Mouse (Mus musculus) liver, adult 2 months (tissue): ENCODE measurements around the gene Ttc39d. TPM values are rescaled to one million over a fixed set of nuclear protein-coding genes. Genes with fewer than 3 reads are reported as not detected.

Source experiments
- DNase-seq: peaks from one replicate; pipeline ENCODE4 v3.0.0-alpha.2; 2011; ENCODE audit warnings: low read depth, low spot score; ENCODE audit errors: extremely low read depth
- H3K27ac ChIP-seq: fragments of 200-500 bp; replicated peaks from 2 replicates; pipeline ENCODE4 v1.5.1; 2012; ENCODE audit warnings: low read depth, mild to moderate bottlenecking, control low read depth, inconsistent platforms, low read length; ENCODE audit not compliant: insufficient read depth
- H3K27me3 ChIP-seq: fragments of 200-500 bp; 2 replicates; pipeline ENCODE4 v1.6.1; 2012; ENCODE audit warnings: mild to moderate bottlenecking, moderate library complexity, low read length, inconsistent platforms; ENCODE audit not compliant: control insufficient read depth, insufficient read depth
- H3K36me3 ChIP-seq: fragments of 200-500 bp; 2 replicates; pipeline ENCODE4 v1.6.1; 2012; ENCODE audit warnings: low read length, inconsistent platforms; ENCODE audit not compliant: control insufficient read depth, insufficient read depth
- H3K4me1 ChIP-seq: fragments of 200-500 bp; 2 replicates; pipeline ENCODE4 v1.6.1; 2011; ENCODE audit warnings: low read length; ENCODE audit not compliant: control insufficient read depth, insufficient read depth
- H3K4me3 ChIP-seq: fragments of 200-500 bp; 2 replicates; pipeline ENCODE4 v1.5.1; 2011; ENCODE audit warnings: low read depth, mild to moderate bottlenecking, control low read depth, low read length, moderate library complexity; ENCODE audit not compliant: insufficient read depth
- H3K79me2 ChIP-seq: fragments of 200-500 bp; 2 replicates; pipeline ENCODE4 v1.6.1; 2012; ENCODE audit warnings: inconsistent platforms, mild to moderate bottlenecking, low read length, moderate library complexity; ENCODE audit not compliant: control insufficient read depth, insufficient read depth
- H3K9ac ChIP-seq: fragments of 200-500 bp; 2 replicates; pipeline ENCODE4 v1.6.1; 2012; ENCODE audit warnings: low read depth, mild to moderate bottlenecking, control low read depth, inconsistent platforms, low read length
- CTCF ChIP-seq: fragments of 200-500 bp; IDR thresholded peaks from 2 replicates; pipeline ENCODE4 v1.5.1; 2011; ENCODE audit warnings: low read depth, low read length, control low read depth
- POLR2A ChIP-seq: fragments of 200-500 bp; IDR thresholded peaks from 2 replicates; pipeline ENCODE4 v1.6.1; 2011; ENCODE audit warnings: low read length, control low read depth; ENCODE audit not compliant: insufficient read depth; ENCODE audit errors: extremely low read depth
- WGBS: fragments of 180-500 bp; shearing (Covaris S2); methylation state at CpG from one replicate; pipeline ENCODE4 v1.1.7; 2018; 5-methylcytosine and 5-hydroxymethylcytosine counted together
- polyA plus RNA-seq: library from polyadenylated mRNA; depleted of rRNA; stranded (reverse); fragments of >200 nt; gene quantifications from 2 replicates; pipeline ENCODE4 v1.2.3, GENCODE M21; 2012; rRNA removed
- total RNA-seq: library from RNA; depleted of rRNA; stranded (reverse); fragments of >200 nt; gene quantifications from 2 replicates; pipeline ENCODE4 v1.2.3, GENCODE M21; 2014; rRNA removed

Ttc39d gene
- not detected in 2 replicates for total RNA-seq
- not detected in 2 replicates for polyA plus RNA-seq

- DNase-seq = peak; percentile 92
- WGBS = under 1% methylated on average over 91 of the region's 95 CpGs
Observed at GRCm38 (mm10) chr17:80206671-80207581, at the start of gene Ttc39d, which contains the start of gene Srsf7. Gene Ttc39d (plus strand): TSS chr17:80207460. Gene Srsf7 (minus strand): TSS chr17:80207307.

DNA sequence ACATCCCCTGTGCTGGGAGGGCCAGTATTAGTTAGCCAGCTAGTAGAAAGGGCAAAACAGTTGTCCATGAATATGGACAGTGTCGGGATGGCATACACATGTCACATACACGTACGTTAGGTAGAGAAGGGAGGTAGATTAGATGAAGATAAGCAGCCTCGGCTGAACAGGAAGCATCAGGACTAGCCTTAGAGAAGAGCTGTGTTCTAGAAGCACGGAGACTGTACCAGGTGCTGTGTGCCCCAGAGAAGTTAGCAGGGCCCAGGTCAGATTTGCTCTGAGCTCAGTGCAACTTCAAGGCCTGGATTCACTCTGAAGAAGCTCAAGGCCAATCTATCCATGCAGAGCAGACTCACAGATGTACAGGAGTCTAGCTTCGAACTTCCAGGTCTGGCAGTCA lies 49.8 kb upstream of the Ttc39d start:
- H3K36me3 ChIP-seq = peaks cover 4% of the 10 kb centered on the region; the same call in 1 of the 2 replicates
- 92% methylated on average over 6 of the region's 6 CpGs for WGBS
- H3K27me3 ChIP-seq = no peaks in the 10 kb centered on the region
- no peak overlapping the region for H3K9ac ChIP-seq
- H3K79me2 ChIP-seq = peaks cover 12% of the 10 kb centered on the region; the same call in 1 of the 2 replicates
- no peak overlapping the region for H3K4me3 ChIP-seq
- peaks cover 8% of the 10 kb centered on the region; the same call in 1 of the 2 replicates for H3K4me1 ChIP-seq
- DNase-seq = no peak
- TF ChIP-seq CTCF = no peak
- no peak for TF ChIP-seq POLR2A
- H3K27ac ChIP-seq = no peak overlapping the region

More at GRCm38 (mm10) chr17:80206671-80207581, at the start of gene Ttc39d, which contains the start of gene Srsf7:
- H3K4me1 ChIP-seq = peaks cover 4% of the 10 kb centered on the region; the same call in 1 of the 2 replicates
- peak; percentile 100 for TF ChIP-seq POLR2A
- no peak for TF ChIP-seq CTCF
- peak within 1 kb of the TSS; percentile 96 for H3K9ac ChIP-seq
- peaks cover 28% of the 10 kb centered on the region for H3K36me3 ChIP-seq
- peak within 1 kb of the TSS; percentile 84 for H3K27ac ChIP-seq
- H3K27me3 ChIP-seq = no peaks in the 10 kb centered on the region
- peaks cover 6% of the 10 kb centered on the region; the same call in 1 of the 2 replicates for H3K79me2 ChIP-seq
- H3K4me3 ChIP-seq = peak within 1 kb of the TSS; percentile 94

DNA sequence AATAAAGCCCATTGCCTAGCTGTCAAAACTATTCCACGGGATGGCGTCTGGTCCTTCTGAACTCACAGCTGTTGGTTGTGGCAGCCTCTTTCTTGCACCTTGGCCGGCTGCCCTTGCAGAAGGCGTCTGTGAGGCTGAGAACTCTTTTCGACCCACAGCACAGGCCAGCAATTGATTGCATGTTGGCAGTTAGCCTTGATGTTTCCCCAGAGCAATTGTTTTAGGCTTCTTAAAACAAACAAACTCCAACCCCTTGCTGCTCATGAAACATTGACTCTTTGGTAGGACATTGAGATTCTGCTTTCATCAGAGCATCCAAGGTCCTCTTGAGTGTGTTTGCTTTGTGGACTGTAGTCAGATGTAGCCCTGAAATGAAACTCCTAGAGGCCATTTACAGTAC lies 46.8 kb upstream of the Ttc39d start:
- no peak overlapping the region for H3K4me3 ChIP-seq
- peaks cover 11% of the 10 kb centered on the region for H3K4me1 ChIP-seq
- no peaks in the 10 kb centered on the region for H3K27me3 ChIP-seq
- 5% methylated on average over 5 of the region's 5 CpGs for WGBS
- H3K36me3 ChIP-seq = peaks cover 2% of the 10 kb centered on the region; the same call in 1 of the 2 replicates
- TF ChIP-seq POLR2A (no peak), CTCF (peak; percentile 57)
- DNase-seq = peak; percentile 100
- H3K9ac ChIP-seq = no peak overlapping the region
- peaks cover 14% of the 10 kb centered on the region; the same call in 1 of the 2 replicates for H3K79me2 ChIP-seq
- peak overlapping the region; percentile 64 for H3K27ac ChIP-seq

GRCm38 (mm10) chr17:80163991-80164390 lies 43.3 kb upstream of the Ttc39d start:
- Histone ChIP-seq H3K4me3 (no peak overlapping the region), H3K27ac (no peak overlapping the region), H3K36me3 (peaks cover 2% of the 10 kb centered on the region; the same call in 1 of the 2 replicates), H3K27me3 (no peaks in the 10 kb centered on the region), H3K9ac (no peak overlapping the region), H3K79me2 (peaks cover 14% of the 10 kb centered on the region; the same call in 1 of the 2 replicates), H3K4me1 (peaks cover 18% of the 10 kb centered on the region)
- TF ChIP-seq POLR2A = no peak
- TF ChIP-seq CTCF = no peak
- DNase-seq = peak; percentile 85
- 22% methylated on average over 8 of the region's 8 CpGs for WGBS

DNA sequence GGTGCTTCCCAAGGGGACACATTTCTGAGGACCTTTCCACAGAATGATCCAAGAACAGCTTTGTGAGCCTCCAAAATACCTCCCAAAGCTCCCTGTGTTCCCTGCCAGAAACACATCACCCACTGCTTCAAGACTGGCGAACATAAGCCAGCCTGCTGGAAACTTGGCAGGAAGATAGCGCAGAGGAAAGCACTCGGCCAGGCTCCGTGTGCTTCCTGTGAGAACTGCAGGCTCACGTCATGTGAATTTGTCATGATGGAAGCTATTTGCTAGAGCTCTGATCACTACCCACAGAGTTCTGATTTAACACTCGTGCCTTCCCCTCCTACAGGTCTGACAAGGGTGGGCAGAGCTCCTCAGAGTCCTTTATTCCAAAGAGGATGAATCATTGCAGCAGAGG lies 41.5 kb upstream of the Ttc39d start:
- H3K27me3 ChIP-seq = no peaks in the 10 kb centered on the region
- WGBS = 55% methylated on average over 6 of the region's 6 CpGs
- H3K4me3 ChIP-seq = no peak overlapping the region
- H3K4me1 ChIP-seq = peaks cover 19% of the 10 kb centered on the region
- peak; percentile 52 for DNase-seq
- no peak overlapping the region for H3K9ac ChIP-seq
- H3K36me3 ChIP-seq = peaks cover 6% of the 10 kb centered on the region; the same call in 1 of the 2 replicates
- no peak for TF ChIP-seq CTCF
- no peak for TF ChIP-seq POLR2A
- H3K79me2 ChIP-seq = peaks cover 14% of the 10 kb centered on the region; the same call in 1 of the 2 replicates
- H3K27ac ChIP-seq = no peak overlapping the region
